Mouse (Mus musculus) ES-Bruce4 (cell line): Measurements from ENCODE around the gene Snap23.

Experiments used
- CTCF ChIP-seq: IDR thresholded peaks from one replicate; pipeline ENCODE4 v1.8.1; 2011; ENCODE audit warnings: low read depth, low read length
- POLR2A ChIP-seq: IDR thresholded peaks from one replicate; pipeline ENCODE4 v1.8.1; 2011; ENCODE audit warnings: low read length; ENCODE audit not compliant: insufficient read depth

DNA sequence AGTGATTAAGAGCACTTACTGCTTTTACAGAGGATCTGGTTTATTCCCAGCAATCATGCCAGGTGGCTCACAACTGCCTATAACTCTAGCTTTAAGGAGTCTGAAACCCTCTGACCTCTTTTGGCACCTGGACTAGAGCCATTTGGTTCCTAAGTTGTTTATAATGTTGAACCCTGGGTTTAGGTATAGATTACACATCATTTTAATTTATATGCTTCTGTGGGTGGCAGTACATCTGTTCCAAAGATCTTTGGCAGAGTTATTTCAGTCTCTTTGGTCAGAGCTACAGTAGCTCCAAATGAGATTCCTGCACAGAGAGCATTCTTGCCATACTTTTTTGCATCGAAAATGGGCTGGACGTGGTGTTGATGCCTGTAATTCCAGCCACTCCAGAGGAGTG is 30.3 kb downstream of the Snap23 start:
- TF ChIP-seq CTCF (no peak), POLR2A (no peak)
